Mouse (Mus musculus): ENCODE measurements around the gene Pmf1. TPM values are rescaled to one million over a fixed set of nuclear protein-coding genes. Genes with fewer than 3 reads are reported as not detected.

Gene Pmf1
- 162 and 173 TPM in 2 replicates for polyA plus RNA-seq (2014; fragmentation: Nextera tagmentation; extraction: Ambion mirVana)

DNA sequence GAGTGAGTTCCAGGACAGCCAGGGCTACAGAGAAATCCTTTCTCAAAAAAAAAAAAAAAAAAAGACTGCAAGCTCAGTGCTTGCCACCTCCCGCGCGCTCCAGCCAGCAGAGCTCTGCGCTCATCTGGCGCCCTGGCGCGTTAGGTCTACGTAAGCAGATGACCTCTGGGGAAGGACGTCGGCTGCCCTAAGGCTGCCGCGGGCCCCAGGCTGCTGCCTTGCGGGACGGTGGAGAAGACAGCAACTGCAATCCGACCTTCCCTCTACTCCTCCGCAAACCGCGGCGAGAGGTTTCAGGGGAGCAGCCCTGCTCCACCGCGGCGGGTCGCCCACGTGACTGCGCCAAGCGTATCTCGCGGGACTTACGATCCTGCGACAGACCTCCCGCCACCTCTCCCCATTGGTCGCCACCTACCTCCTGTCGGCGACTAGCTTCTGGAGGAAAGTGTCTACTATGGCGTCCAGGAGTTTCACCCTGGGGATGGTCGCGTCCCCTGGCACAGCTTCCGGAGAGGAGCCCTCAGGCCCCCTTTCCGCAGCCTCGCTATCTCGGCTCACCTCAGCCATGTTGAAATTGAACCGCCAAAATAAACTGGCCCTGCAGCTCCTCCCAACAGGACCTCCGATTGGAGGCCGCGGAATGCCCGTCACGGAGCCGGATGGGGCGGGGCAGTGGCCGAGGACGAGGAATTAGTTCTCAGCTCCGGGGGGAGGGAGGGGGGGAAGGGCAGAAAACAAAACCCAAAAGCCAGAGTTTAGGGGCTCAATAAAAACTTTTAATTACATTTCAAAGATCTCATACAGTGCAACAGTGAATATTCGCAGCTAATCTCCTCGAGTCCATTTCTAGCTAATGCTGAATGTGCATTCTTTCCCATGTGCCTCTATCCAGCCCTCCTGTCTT is at the start of gene Pmf1:
TSS of gene Pmf1 (minus strand) at position 591 of the 904 bp plus-strand sequence.
- Histone ChIP-seq H3K4me2 (peak within 1 kb of the TSS; percentile 85), H3K4me1 (ENCODE audit: insufficient read depth) (no peaks in the 10 kb centered on the region), H3K27ac (ENCODE audit: low read depth) (peak within 1 kb of the TSS; percentile 97), H3K9me3 (ENCODE audit: low read depth, low read length) (no peaks in the 10 kb centered on the region), H3K4me3 (ENCODE audit: low read depth, low read length) (peak within 1 kb of the TSS; percentile 74), H3K27me3 (ENCODE audit: insufficient read depth, low read length) (no peaks in the 10 kb centered on the region), H3K9ac (peak within 1 kb of the TSS; percentile 86), H3K36me3 (ENCODE audit: insufficient read depth) (peaks cover 32% of the 10 kb centered on the region)
- ATAC-seq (ENCODE audit: insufficient read depth) (peak; percentile 91), DNase-seq (peak; percentile 96)
- no peak for TF ChIP-seq CTCF (IDR thresholded peaks at IDR 0.05; ENCODE audit: low read depth)
- under 1% methylated on average over 54 of the region's 54 CpGs for WGBS

DNA sequence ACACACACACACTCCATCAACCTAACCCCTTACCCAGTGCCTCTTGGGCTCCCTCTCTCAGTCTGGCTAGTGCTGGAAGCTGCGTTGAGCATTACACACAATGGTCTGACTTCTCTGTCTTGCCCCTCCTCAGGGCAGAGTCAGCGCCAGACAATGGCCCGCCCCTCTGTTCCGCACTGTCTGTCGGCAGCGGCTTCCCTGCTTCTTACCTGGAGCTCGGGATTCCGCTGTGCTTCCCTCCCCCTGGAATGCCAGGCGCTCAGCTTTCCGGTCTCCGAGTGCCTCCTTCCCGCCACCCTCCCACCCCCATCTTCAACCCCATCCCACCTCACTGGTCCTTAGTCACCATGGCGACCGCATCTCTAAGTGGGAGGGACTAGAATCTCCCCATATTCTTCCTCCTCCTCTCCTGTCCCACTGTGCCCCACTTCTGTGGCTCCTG is 48.7 kb upstream of the Pmf1 start:
- WGBS: 3% methylated on average over 13 of the region's 14 CpGs
- no peak overlapping the region for H3K4me3 ChIP-seq (ENCODE audit: low read depth, low read length)
- no peak for ATAC-seq (ENCODE audit: insufficient read depth)

DNA sequence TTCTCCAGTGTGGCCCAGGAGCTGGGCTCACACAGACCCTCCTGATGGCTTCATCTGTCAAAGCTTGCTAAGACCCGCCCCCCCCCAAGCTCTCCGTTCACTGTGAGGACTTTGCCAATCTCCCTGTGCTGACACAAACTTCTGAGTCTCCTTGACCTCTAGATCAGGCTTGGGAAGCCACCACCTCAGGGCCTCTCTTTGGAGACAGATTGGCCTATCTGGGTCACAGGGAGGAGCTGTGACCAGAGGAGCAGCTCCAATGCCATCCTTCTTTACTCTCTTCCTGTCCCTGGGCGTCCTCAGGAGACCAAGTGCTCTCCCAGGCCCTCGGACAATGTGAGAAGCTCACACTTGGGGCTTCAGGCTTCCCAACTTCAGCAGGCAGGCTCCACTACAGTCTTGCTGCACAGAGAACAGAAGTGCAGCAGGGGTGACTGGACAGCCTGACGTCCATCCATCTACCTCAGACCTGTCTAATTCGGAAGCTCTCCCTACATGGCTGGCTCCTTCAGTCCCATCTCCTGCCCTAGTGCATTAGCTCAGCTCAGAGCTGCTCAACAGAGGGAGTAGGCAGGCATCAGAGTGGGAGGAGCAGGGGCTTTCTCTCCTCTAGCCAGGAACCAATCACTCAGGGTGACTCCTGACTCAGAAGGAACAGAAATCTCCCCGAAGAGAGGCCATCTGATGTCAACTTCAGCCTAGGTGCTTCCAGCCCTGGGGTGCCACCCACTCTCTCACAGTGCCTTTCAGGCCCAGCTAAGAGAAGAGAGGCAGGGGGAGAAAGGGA is 46.8 kb upstream of the Pmf1 start:
- ATAC-seq (ENCODE audit: insufficient read depth) (no peak), DNase-seq (no peak)
- 59% methylated on average over 7 of the region's 7 CpGs for WGBS
- Histone ChIP-seq H3K9me3 (ENCODE audit: low read depth, low read length) (no peaks in the 10 kb centered on the region), H3K4me1 (ENCODE audit: insufficient read depth) (no peaks in the 10 kb centered on the region), H3K36me3 (ENCODE audit: insufficient read depth) (no peaks in the 10 kb centered on the region), H3K27ac (ENCODE audit: low read depth) (no peak overlapping the region), H3K4me3 (ENCODE audit: low read depth, low read length) (no peak overlapping the region), H3K4me2 (no peak overlapping the region), H3K9ac (no peak overlapping the region), H3K27me3 (ENCODE audit: insufficient read depth, low read length) (no peaks in the 10 kb centered on the region; the same call in 1 of the 2 replicates)
- TF ChIP-seq CTCF (IDR thresholded peaks at IDR 0.05; ENCODE audit: low read depth): no peak

More for the DNA sequence above, 48.7 kb upstream of the Pmf1 start:
- no peak for DNase-seq
- H3K9me3 ChIP-seq (ENCODE audit: low read depth, low read length): no peaks in the 10 kb centered on the region
- no peaks in the 10 kb centered on the region for H3K36me3 ChIP-seq (ENCODE audit: insufficient read depth)
- no peak overlapping the region for H3K9ac ChIP-seq
- no peak for TF ChIP-seq CTCF (IDR thresholded peaks at IDR 0.05; ENCODE audit: low read depth)
- no peaks in the 10 kb centered on the region; the same call in 1 of the 2 replicates for H3K27me3 ChIP-seq (ENCODE audit: insufficient read depth, low read length)
- H3K4me1 ChIP-seq (ENCODE audit: insufficient read depth): no peaks in the 10 kb centered on the region
- no peak overlapping the region for H3K27ac ChIP-seq (ENCODE audit: low read depth)
- H3K4me2 ChIP-seq: 0 out of 2 replicates have a peak overlapping the region, but pooled peaks have one; percentile 33

DNA sequence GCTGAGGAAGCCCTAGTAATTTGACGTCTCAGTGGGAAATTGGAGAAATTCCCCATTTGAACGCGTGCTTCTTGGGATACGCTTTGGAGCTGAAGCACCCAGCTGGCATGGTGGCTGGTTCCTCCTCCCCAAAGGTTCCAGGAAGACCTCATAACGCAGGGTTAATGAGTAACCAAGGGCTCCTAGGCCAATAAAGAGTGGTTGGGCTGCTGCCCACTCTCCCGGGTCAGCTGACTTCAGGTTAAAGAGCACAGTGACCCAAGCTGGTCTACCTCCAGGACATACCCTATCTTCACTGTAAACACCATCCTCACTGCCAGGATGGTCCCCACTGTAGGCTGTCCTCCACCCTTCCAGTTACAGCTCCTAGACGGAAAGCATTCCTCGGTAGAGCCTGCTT is 46.2 kb upstream of the Pmf1 start:
- no peak for TF ChIP-seq CTCF (IDR thresholded peaks at IDR 0.05; ENCODE audit: low read depth)
- Histone ChIP-seq H3K9ac (no peak overlapping the region), H3K9me3 (ENCODE audit: low read depth, low read length) (no peaks in the 10 kb centered on the region), H3K4me3 (ENCODE audit: low read depth, low read length) (no peak overlapping the region), H3K36me3 (ENCODE audit: insufficient read depth) (no peaks in the 10 kb centered on the region), H3K4me2 (no peak overlapping the region), H3K27ac (ENCODE audit: low read depth) (no peak overlapping the region), H3K4me1 (ENCODE audit: insufficient read depth) (no peaks in the 10 kb centered on the region), H3K27me3 (ENCODE audit: insufficient read depth, low read length) (no peaks in the 10 kb centered on the region; the same call in 1 of the 2 replicates)
- DNase-seq: no peak
- ATAC-seq (ENCODE audit: insufficient read depth): no peak
- WGBS: 76% methylated on average over 8 of the region's 8 CpGs

DNA sequence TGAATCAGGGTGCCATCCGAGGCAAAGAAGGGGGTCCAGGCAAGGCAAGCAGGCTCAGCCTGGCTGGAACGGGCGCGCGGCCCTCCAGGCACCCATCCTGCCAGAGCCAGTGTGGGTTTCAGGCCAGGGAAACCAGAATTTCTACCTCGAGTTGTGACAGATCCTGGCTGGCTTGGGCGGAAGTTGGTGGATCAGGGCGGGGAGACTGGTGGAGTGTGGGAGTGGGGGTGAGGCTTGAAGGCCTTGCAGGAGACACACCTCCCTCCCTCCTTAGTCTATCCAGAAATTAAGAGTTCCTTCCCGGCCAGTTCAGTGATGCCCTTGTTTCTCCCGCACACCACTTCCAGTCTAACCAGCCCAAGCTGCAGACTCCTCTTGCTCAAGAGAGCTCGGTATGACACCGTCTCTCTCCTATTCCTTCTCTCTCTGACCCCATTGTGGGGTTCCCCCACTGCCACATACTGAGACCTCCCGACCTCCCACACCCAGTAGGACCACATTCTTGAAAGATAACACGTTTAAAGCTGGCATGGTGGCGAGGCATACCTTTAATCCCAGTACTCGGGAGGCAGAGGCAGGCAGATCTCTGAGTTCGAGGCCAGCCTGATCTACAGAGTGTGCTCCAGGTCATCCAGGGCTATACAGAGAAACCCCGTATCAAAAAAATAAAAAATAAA is 45.6 kb upstream of the Pmf1 start:
- H3K36me3 ChIP-seq (ENCODE audit: insufficient read depth): no peaks in the 10 kb centered on the region
- H3K27ac ChIP-seq (ENCODE audit: low read depth): no peak overlapping the region
- no peak overlapping the region for H3K4me3 ChIP-seq (ENCODE audit: low read depth, low read length)
- H3K9ac ChIP-seq: no peak overlapping the region
- no peaks in the 10 kb centered on the region for H3K9me3 ChIP-seq (ENCODE audit: low read depth, low read length)
- no peak for TF ChIP-seq CTCF (IDR thresholded peaks at IDR 0.05; ENCODE audit: low read depth)
- H3K27me3 ChIP-seq (ENCODE audit: insufficient read depth, low read length): no peaks in the 10 kb centered on the region; the same call in 1 of the 2 replicates
- no peak overlapping the region for H3K4me2 ChIP-seq
- no peaks in the 10 kb centered on the region for H3K4me1 ChIP-seq (ENCODE audit: insufficient read depth)
- ATAC-seq (ENCODE audit: insufficient read depth) (no peak), DNase-seq (no peak)
- WGBS: 72% methylated on average over 18 of the region's 18 CpGs

DNA sequence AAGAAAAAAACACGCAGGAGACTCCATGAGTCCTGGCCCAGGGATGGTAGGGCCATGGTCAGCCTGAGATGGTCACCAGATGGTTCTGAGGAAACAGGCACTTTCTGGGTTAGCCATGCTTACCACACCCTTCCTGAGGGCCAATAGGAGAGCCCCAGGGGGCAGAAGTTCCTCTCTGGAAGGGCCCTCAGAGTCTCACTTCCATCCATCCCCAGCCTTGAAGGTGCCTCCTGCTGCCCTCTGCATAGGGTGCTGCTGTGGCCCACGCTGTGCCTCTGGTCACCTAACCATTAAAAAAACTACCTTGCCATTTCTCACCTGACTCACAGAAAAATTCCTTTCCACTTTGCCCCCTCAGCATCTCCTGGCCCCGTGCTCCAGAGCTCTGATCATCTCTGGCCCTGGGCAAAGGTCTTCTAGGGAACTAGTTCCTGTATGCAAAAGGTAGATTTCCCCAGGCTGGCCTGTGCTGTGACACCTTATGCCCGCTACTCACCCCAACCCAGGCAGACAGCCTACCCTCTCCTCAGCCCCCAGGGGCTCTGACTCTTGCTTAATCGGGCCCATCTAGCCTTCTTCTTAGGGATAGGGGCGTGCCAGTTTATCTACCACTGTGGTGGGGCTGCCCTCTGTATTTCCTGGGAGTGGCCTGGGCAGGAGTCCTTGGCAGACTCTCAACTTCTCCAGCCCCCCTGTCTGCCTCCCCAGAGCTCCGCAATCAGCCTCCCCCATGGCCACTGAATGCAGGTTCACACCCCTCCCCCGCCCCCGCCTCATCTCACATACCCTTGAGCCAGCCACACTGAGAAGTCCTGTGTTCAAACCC is 44.8 kb upstream of the Pmf1 start:
- Histone ChIP-seq H3K4me2 (no peak overlapping the region), H3K27ac (ENCODE audit: low read depth) (no peak overlapping the region), H3K4me1 (ENCODE audit: insufficient read depth) (no peaks in the 10 kb centered on the region; the same call in 1 of the 2 replicates), H3K9ac (0 out of 2 replicates have a peak overlapping the region, but pooled peaks have one; percentile 3), H3K9me3 (ENCODE audit: low read depth, low read length) (no peaks in the 10 kb centered on the region), H3K36me3 (ENCODE audit: insufficient read depth) (no peaks in the 10 kb centered on the region), H3K27me3 (ENCODE audit: insufficient read depth, low read length) (no peaks in the 10 kb centered on the region; the same call in 1 of the 2 replicates), H3K4me3 (ENCODE audit: low read depth, low read length) (no peak overlapping the region)
- WGBS: 42% methylated on average over 9 of the region's 9 CpGs
- 0 out of 2 replicates have a peak, but pooled peaks have one; percentile 30 for ATAC-seq (ENCODE audit: insufficient read depth)
- DNase-seq: no peak
- TF ChIP-seq CTCF (IDR thresholded peaks at IDR 0.05; ENCODE audit: low read depth): no peak
